Mouse (Mus musculus): ENCODE measurements around the gene Trim62. TPM values are rescaled to one million over a fixed set of nuclear protein-coding genes. Genes with fewer than 3 reads are reported as not detected.

The Trim62 gene
- polyA plus RNA-seq (2012): not detected in 2 replicates

- no peak for TF ChIP-seq GATA1 (IDR thresholded peaks at IDR 0.05; ENCODE audit: low read length)
These were observed at the start of gene Trim62 for GRCm38 (mm10) chr4:128883379-128883781. Gene Trim62, plus strand, starts transcription at chr4:128883580.

GRCm38 (mm10) chr4:128838202-128838601 lies 45.2 kb upstream of the Trim62 start:
- no peak for TF ChIP-seq GATA1 (IDR thresholded peaks at IDR 0.05; ENCODE audit: low read length)

- no peak for TF ChIP-seq GATA1 (IDR thresholded peaks at IDR 0.05; ENCODE audit: low read length)
These were observed 43.3 kb upstream of the Trim62 start for GRCm38 (mm10) chr4:128839811-128840738.

GRCm38 (mm10) chr4:128841259-128841658 lies 42.1 kb upstream of the Trim62 start:
- TF ChIP-seq GATA1 (IDR thresholded peaks at IDR 0.05; ENCODE audit: low read length): no peak

GRCm38 (mm10) chr4:128844566-128844965 lies 38.8 kb upstream of the Trim62 start:
- TF ChIP-seq GATA1 (IDR thresholded peaks at IDR 0.05; ENCODE audit: low read length): no peak

GRCm38 (mm10) chr4:128845367-128845973 lies 37.9 kb upstream of the Trim62 start:
- no peak for TF ChIP-seq GATA1 (IDR thresholded peaks at IDR 0.05; ENCODE audit: low read length)

GRCm38 (mm10) chr4:128848961-128849360 lies 34.4 kb upstream of the Trim62 start:
- TF ChIP-seq GATA1 (IDR thresholded peaks at IDR 0.05; ENCODE audit: low read length): no peak

GRCm38 (mm10) chr4:128849686-128850085 lies 33.7 kb upstream of the Trim62 start:
- no peak for TF ChIP-seq GATA1 (IDR thresholded peaks at IDR 0.05; ENCODE audit: low read length)

GRCm38 (mm10) chr4:128852266-128852887 lies 31.0 kb upstream of the Trim62 start:
- no peak for TF ChIP-seq GATA1 (IDR thresholded peaks at IDR 0.05; ENCODE audit: low read length)

- no peak for TF ChIP-seq GATA1 (IDR thresholded peaks at IDR 0.05; ENCODE audit: low read length)
These were observed 30.3 kb upstream of the Trim62 start for GRCm38 (mm10) chr4:128853117-128853516.

- no peak for TF ChIP-seq GATA1 (IDR thresholded peaks at IDR 0.05; ENCODE audit: low read length)
These were observed 27.8 kb upstream of the Trim62 start for GRCm38 (mm10) chr4:128855613-128856040.

GRCm38 (mm10) chr4:128857212-128857611 lies 26.2 kb upstream of the Trim62 start:
- TF ChIP-seq GATA1 (IDR thresholded peaks at IDR 0.05; ENCODE audit: low read length): no peak

- TF ChIP-seq GATA1 (IDR thresholded peaks at IDR 0.05; ENCODE audit: low read length): no peak
These were observed 24.5 kb upstream of the Trim62 start for GRCm38 (mm10) chr4:128858878-128859277.

- no peak for TF ChIP-seq GATA1 (IDR thresholded peaks at IDR 0.05; ENCODE audit: low read length)
These were observed 10.4 kb upstream of the Trim62 start for GRCm38 (mm10) chr4:128872992-128873391.

- no peak for TF ChIP-seq GATA1 (IDR thresholded peaks at IDR 0.05; ENCODE audit: low read length)
These were observed 9.3 kb upstream of the Trim62 start for GRCm38 (mm10) chr4:128874062-128874461.

- TF ChIP-seq GATA1 (IDR thresholded peaks at IDR 0.05; ENCODE audit: low read length): no peak
These were observed 7.9 kb upstream of the Trim62 start for GRCm38 (mm10) chr4:128875439-128875838.
